Mouse (Mus musculus): ENCODE measurements around the gene Olfr1301. TPM values are rescaled to one million over a fixed set of nuclear protein-coding genes. Genes with fewer than 3 reads are reported as not detected.

Gene Olfr1301
- polyA plus RNA-seq (2014; fragmentation: Illumina TruSeq; extraction: RNeasy Lipid Tissue Mini Kit (QIAGEN cat#74804); ENCODE audit: low read depth, low replicate concordance), result not detected

GRCm38 (mm10) chr2:111750706-111751105, at the start of gene Olfr1301:
TSS of gene Olfr1301 (plus strand) at chr2:111751006.

DNA sequence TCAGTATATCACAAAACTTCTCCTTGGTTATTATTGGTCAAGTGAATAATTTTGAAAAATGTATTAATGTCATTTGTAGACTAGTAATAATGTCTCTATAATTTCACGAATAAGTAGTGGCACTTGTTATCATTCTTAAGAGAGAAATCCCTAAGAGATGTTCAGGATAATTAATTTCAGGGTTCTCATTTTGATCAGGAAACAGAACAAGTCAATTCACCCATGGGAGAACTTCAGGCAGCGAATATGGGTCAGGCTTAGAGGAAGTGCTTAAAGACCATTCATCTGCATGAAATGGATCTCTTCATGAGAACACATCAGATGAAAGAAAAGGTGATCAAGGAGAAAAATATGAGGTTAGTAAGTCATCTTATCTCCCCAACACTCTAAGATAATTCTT, 26.3 kb downstream of the Olfr1301 start, which contains the start of gene Olfr1302:
Gene Olfr1302 (plus strand): TSS at position 301 of the 400 bp plus-strand sequence.

Other genes with a start within 250 kb of the Olfr1301 start
- not detected for gene Olfr1293-ps, start 225.8 kb upstream of the Olfr1301 start, polyA plus RNA-seq (2014; fragmentation: Illumina TruSeq; extraction: RNeasy Lipid Tissue Mini Kit (QIAGEN cat#74804); ENCODE audit: low read depth, low replicate concordance)
- gene Olfr1294, start 210.7 kb upstream of the Olfr1301 start, polyA plus RNA-seq (2014; fragmentation: Illumina TruSeq; extraction: RNeasy Lipid Tissue Mini Kit (QIAGEN cat#74804); ENCODE audit: low read depth, low replicate concordance), result not detected
- not detected for gene Olfr1295, start 181.3 kb upstream of the Olfr1301 start, polyA plus RNA-seq (2014; fragmentation: Illumina TruSeq; extraction: RNeasy Lipid Tissue Mini Kit (QIAGEN cat#74804); ENCODE audit: low read depth, low replicate concordance)
- gene Olfr1297, start 124.5 kb upstream of the Olfr1301 start, polyA plus RNA-seq (2014; fragmentation: Illumina TruSeq; extraction: RNeasy Lipid Tissue Mini Kit (QIAGEN cat#74804); ENCODE audit: low read depth, low replicate concordance), result not detected
- gene Olfr1298, start 101.8 kb upstream of the Olfr1301 start, polyA plus RNA-seq (2014; fragmentation: Illumina TruSeq; extraction: RNeasy Lipid Tissue Mini Kit (QIAGEN cat#74804); ENCODE audit: low read depth, low replicate concordance), result not detected
- not detected for gene Olfr1299, start 89.6 kb upstream of the Olfr1301 start, polyA plus RNA-seq (2014; fragmentation: Illumina TruSeq; extraction: RNeasy Lipid Tissue Mini Kit (QIAGEN cat#74804); ENCODE audit: low read depth, low replicate concordance)
- not detected for gene Olfr1302, start 26.4 kb downstream of the Olfr1301 start, polyA plus RNA-seq (2014; fragmentation: Illumina TruSeq; extraction: RNeasy Lipid Tissue Mini Kit (QIAGEN cat#74804); ENCODE audit: low read depth, low replicate concordance)
- not detected for gene Olfr1303, start 69.3 kb downstream of the Olfr1301 start, polyA plus RNA-seq (2014; fragmentation: Illumina TruSeq; extraction: RNeasy Lipid Tissue Mini Kit (QIAGEN cat#74804); ENCODE audit: low read depth, low replicate concordance)
- gene Olfr1305, start 126.1 kb downstream of the Olfr1301 start, polyA plus RNA-seq (2014; fragmentation: Illumina TruSeq; extraction: RNeasy Lipid Tissue Mini Kit (QIAGEN cat#74804); ENCODE audit: low read depth, low replicate concordance), result not detected
- gene Olfr1306, start 165.3 kb downstream of the Olfr1301 start, polyA plus RNA-seq (2014; fragmentation: Illumina TruSeq; extraction: RNeasy Lipid Tissue Mini Kit (QIAGEN cat#74804); ENCODE audit: low read depth, low replicate concordance), result not detected
- gene Olfr1307, start 198.4 kb downstream of the Olfr1301 start, polyA plus RNA-seq (2014; fragmentation: Illumina TruSeq; extraction: RNeasy Lipid Tissue Mini Kit (QIAGEN cat#74804); ENCODE audit: low read depth, low replicate concordance), result not detected
- gene Olfr1308, start 213.9 kb downstream of the Olfr1301 start, polyA plus RNA-seq (2014; fragmentation: Illumina TruSeq; extraction: RNeasy Lipid Tissue Mini Kit (QIAGEN cat#74804); ENCODE audit: low read depth, low replicate concordance), result not detected
- not detected for gene Olfr1309, start 239.3 kb downstream of the Olfr1301 start, polyA plus RNA-seq (2014; fragmentation: Illumina TruSeq; extraction: RNeasy Lipid Tissue Mini Kit (QIAGEN cat#74804); ENCODE audit: low read depth, low replicate concordance)